Mouse (Mus musculus) spleen, adult 2 months (tissue): ENCODE data around the gene Wdfy3.

Source experiments
- CTCF ChIP-seq: fragments of 200-500 bp; IDR thresholded peaks from 2 replicates; pipeline ENCODE4 v1.5.1; 2011; ENCODE audit warnings: mild to moderate bottlenecking, inconsistent platforms; ENCODE audit not compliant: insufficient read depth, insufficient read length, insufficient replicate concordance; ENCODE audit errors: extremely low read depth
- POLR2A ChIP-seq: fragments of 200-500 bp; IDR thresholded peaks from 2 replicates; pipeline ENCODE4 v1.6.1; 2011; ENCODE audit warnings: low read depth, low read length, inconsistent platforms

DNA sequence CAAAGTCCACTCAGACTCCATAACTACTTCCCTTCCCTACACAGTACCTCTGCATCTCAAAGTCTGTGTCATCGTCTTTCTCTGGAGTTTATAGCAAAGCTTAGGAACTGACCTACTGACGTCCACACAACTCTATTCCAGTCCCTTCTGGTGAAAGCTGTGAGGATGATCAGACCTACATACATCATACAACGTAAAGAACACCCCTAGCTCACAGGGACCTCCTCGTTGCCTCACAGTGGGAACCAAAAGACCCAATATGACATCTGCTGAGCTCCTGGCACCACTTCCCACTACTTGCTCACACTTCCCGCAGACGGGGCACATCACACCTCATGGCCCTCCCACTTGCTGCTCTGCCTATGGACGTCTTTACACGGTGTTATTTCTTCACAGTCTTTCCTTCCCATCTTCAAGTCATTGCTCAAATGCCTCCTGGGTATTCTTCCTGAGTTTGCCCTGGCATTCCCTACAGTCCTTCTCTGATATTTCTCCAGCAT is 23.1 kb downstream of the Wdfy3 start:
- no peak for TF ChIP-seq POLR2A
- no peak for TF ChIP-seq CTCF
